Mouse (Mus musculus) limb, embryonic 13.5 days (tissue): ENCODE measurements around the gene Prepl. TPM values are rescaled to one million over a fixed set of nuclear protein-coding genes. Genes with fewer than 3 reads are reported as not detected.

ENCODE experiments used
- ATAC-seq: fragments of 200-750 bp; cut with Nextera tagmentation; 2 replicates; pipeline ENCODE4 v1.8.0; 2017; ENCODE audit warnings: low read depth, moderate number of reproducible peaks, moderate TSS enrichment; ENCODE audit not compliant: low FRiP score
- H3K27ac ChIP-seq: fragments of 300-500 bp; sonication (generic); 2 replicates; pipeline ENCODE4 v1.5.1; 2015; ENCODE audit warnings: inconsistent platforms, mild to moderate bottlenecking, moderate library complexity
- H3K27me3 ChIP-seq: fragments of 300-500 bp; sonication (generic); 2 replicates; pipeline ENCODE4 v1.6.1; 2015; ENCODE audit warnings: mild to moderate bottlenecking, inconsistent platforms
- H3K36me3 ChIP-seq: fragments of 300-500 bp; sonication (generic); 2 replicates; pipeline ENCODE4 v1.6.1; 2015; ENCODE audit warnings: inconsistent platforms, mild to moderate bottlenecking, moderate library complexity
- H3K4me1 ChIP-seq: fragments of 300-500 bp; sonication (generic); 2 replicates; pipeline ENCODE4 v1.6.1; 2015; ENCODE audit warnings: inconsistent platforms
- H3K4me2 ChIP-seq: fragments of 300-500 bp; sonication (generic); replicated peaks from 2 replicates; pipeline ENCODE4 v1.6.1; 2015; ENCODE audit warnings: inconsistent platforms, mild to moderate bottlenecking, moderate library complexity
- H3K4me3 ChIP-seq: fragments of 300-500 bp; sonication (generic); 2 replicates; pipeline ENCODE4 v1.5.1; 2015; ENCODE audit warnings: moderate library complexity, mild to moderate bottlenecking, inconsistent platforms
- H3K9ac ChIP-seq: fragments of 300-500 bp; sonication (generic); 2 replicates; pipeline ENCODE4 v1.6.1; 2015; ENCODE audit warnings: mild to moderate bottlenecking, inconsistent platforms
- H3K9me3 ChIP-seq: fragments of 300-500 bp; sonication (generic); 2 replicates; pipeline ENCODE4 v1.6.1; 2016; ENCODE audit warnings: inconsistent platforms
- WGBS: fragments of 180-500 bp; shearing (Covaris S2); methylation state at CpG from one replicate; pipeline ENCODE4 v1.1.7; 2015; 5-methylcytosine and 5-hydroxymethylcytosine counted together
- polyA plus RNA-seq: library from polyadenylated mRNA; unstranded; fragments of >200 nt; fragmentation: Nextera tagmentation; extraction: Ambion mirVana; gene quantifications from 2 replicates; pipeline ENCODE4 v1.2.1, GENCODE M21; 2015

Gene Prepl
- polyA plus RNA-seq, 1 experiment from 2014 or later: 29.6 TPM

- Histone ChIP-seq H3K27me3 (no peaks in the 10 kb centered on the region), H3K4me3 (no peak overlapping the region), H3K4me2 (no peak overlapping the region), H3K36me3 (no peaks in the 10 kb centered on the region), H3K4me1 (no peaks in the 10 kb centered on the region), H3K9me3 (no peaks in the 10 kb centered on the region), H3K27ac (no peak overlapping the region), H3K9ac (no peak overlapping the region)
- ATAC-seq: no peak
- 76% methylated on average over 3 of the region's 3 CpGs for WGBS
These were observed 57.0 kb downstream of the Prepl start for GRCm38 (mm10) chr17:85033087-85033486.

- no peak overlapping the region for H3K4me2 ChIP-seq
- H3K36me3 ChIP-seq: no peaks in the 10 kb centered on the region
- 77% methylated on average over 5 of the region's 5 CpGs for WGBS
- H3K4me1 ChIP-seq: no peaks in the 10 kb centered on the region
- ATAC-seq: no peak
- no peaks in the 10 kb centered on the region for H3K9me3 ChIP-seq
- no peak overlapping the region for H3K9ac ChIP-seq
- H3K27me3 ChIP-seq: no peaks in the 10 kb centered on the region
- H3K4me3 ChIP-seq: no peak overlapping the region
- no peak overlapping the region for H3K27ac ChIP-seq
These were observed 59.4 kb downstream of the Prepl start for GRCm38 (mm10) chr17:85030651-85031050.

GRCm38 (mm10) chr17:85028797-85029196 is 61.2 kb downstream of the Prepl start:
- H3K4me3 ChIP-seq: no peak overlapping the region
- no peaks in the 10 kb centered on the region for H3K4me1 ChIP-seq
- WGBS: 92% methylated on average over 10 of the region's 10 CpGs
- H3K4me2 ChIP-seq: no peak overlapping the region
- no peak overlapping the region for H3K9ac ChIP-seq
- no peak overlapping the region for H3K27ac ChIP-seq
- no peaks in the 10 kb centered on the region for H3K36me3 ChIP-seq
- ATAC-seq: no peak
- H3K27me3 ChIP-seq: no peaks in the 10 kb centered on the region
- H3K9me3 ChIP-seq: no peaks in the 10 kb centered on the region

- Histone ChIP-seq H3K4me1 (no peaks in the 10 kb centered on the region), H3K27me3 (no peaks in the 10 kb centered on the region), H3K9me3 (no peaks in the 10 kb centered on the region), H3K4me3 (no peak within 1 kb of the TSS), H3K27ac (no peak within 1 kb of the TSS), H3K36me3 (no peaks in the 10 kb centered on the region), H3K9ac (no peak within 1 kb of the TSS), H3K4me2 (no peak within 1 kb of the TSS)
- 90% methylated on average over 20 of the region's 20 CpGs for WGBS
- no peak for ATAC-seq
These were observed 61.8 kb downstream of the Prepl start, which contains the start of gene Slc3a1 for GRCm38 (mm10) chr17:85028093-85028739. TSS of gene Slc3a1 (plus strand) at chr17:85028376.

- WGBS: 85% methylated on average over 3 of the region's 3 CpGs
- Histone ChIP-seq H3K4me2 (no peak overlapping the region), H3K27me3 (no peaks in the 10 kb centered on the region), H3K36me3 (no peaks in the 10 kb centered on the region), H3K27ac (no peak overlapping the region), H3K4me1 (no peaks in the 10 kb centered on the region), H3K4me3 (no peak overlapping the region), H3K9ac (no peak overlapping the region), H3K9me3 (no peaks in the 10 kb centered on the region)
- ATAC-seq: no peak
These were observed 62.8 kb downstream of the Prepl start for GRCm38 (mm10) chr17:85027247-85027646.

GRCm38 (mm10) chr17:85026436-85026835 is 63.6 kb downstream of the Prepl start:
- Histone ChIP-seq H3K4me2 (no peak overlapping the region), H3K36me3 (no peaks in the 10 kb centered on the region), H3K27me3 (no peaks in the 10 kb centered on the region), H3K4me1 (no peaks in the 10 kb centered on the region), H3K9me3 (no peaks in the 10 kb centered on the region), H3K4me3 (no peak overlapping the region), H3K27ac (no peak overlapping the region), H3K9ac (no peak overlapping the region)
- no peak for ATAC-seq
- 90% methylated on average over 6 of the region's 6 CpGs for WGBS

GRCm38 (mm10) chr17:85025151-85025550 is 64.9 kb downstream of the Prepl start:
- Histone ChIP-seq H3K27me3 (no peaks in the 10 kb centered on the region), H3K9ac (no peak overlapping the region), H3K4me2 (no peak overlapping the region), H3K9me3 (no peaks in the 10 kb centered on the region), H3K27ac (no peak overlapping the region), H3K4me1 (no peaks in the 10 kb centered on the region), H3K36me3 (no peaks in the 10 kb centered on the region), H3K4me3 (no peak overlapping the region)
- no peak for ATAC-seq
- 94% methylated on average over 6 of the region's 6 CpGs for WGBS

- no peak for ATAC-seq
- Histone ChIP-seq H3K36me3 (no peaks in the 10 kb centered on the region), H3K27me3 (no peaks in the 10 kb centered on the region), H3K4me3 (no peak overlapping the region), H3K4me2 (no peak overlapping the region), H3K9me3 (no peaks in the 10 kb centered on the region), H3K4me1 (no peaks in the 10 kb centered on the region), H3K27ac (no peak overlapping the region), H3K9ac (no peak overlapping the region)
- 91% methylated on average over 8 of the region's 8 CpGs for WGBS
These were observed 65.8 kb downstream of the Prepl start for GRCm38 (mm10) chr17:85024237-85024636.

GRCm38 (mm10) chr17:85023247-85024167 is 66.5 kb downstream of the Prepl start:
- H3K4me2 ChIP-seq: no peak overlapping the region
- no peak overlapping the region for H3K9ac ChIP-seq
- no peak overlapping the region for H3K4me3 ChIP-seq
- H3K9me3 ChIP-seq: no peaks in the 10 kb centered on the region
- ATAC-seq: peak; percentile 57; the same call in 1 of the 2 replicates
- H3K27me3 ChIP-seq: no peaks in the 10 kb centered on the region
- no peaks in the 10 kb centered on the region for H3K36me3 ChIP-seq
- H3K4me1 ChIP-seq: no peaks in the 10 kb centered on the region
- no peak overlapping the region for H3K27ac ChIP-seq
- WGBS: 64% methylated on average over 22 of the region's 22 CpGs

- no peak for ATAC-seq
- no peaks in the 10 kb centered on the region for H3K36me3 ChIP-seq
- H3K9ac ChIP-seq: no peak overlapping the region
- no peak overlapping the region for H3K4me2 ChIP-seq
- H3K4me1 ChIP-seq: no peaks in the 10 kb centered on the region
- H3K27ac ChIP-seq: no peak overlapping the region
- H3K9me3 ChIP-seq: no peaks in the 10 kb centered on the region
- no peaks in the 10 kb centered on the region for H3K27me3 ChIP-seq
- no peak overlapping the region for H3K4me3 ChIP-seq
- 85% methylated on average over 3 of the region's 3 CpGs for WGBS
These were observed 69.7 kb downstream of the Prepl start for GRCm38 (mm10) chr17:85020343-85020742.

- no peak overlapping the region for H3K27ac ChIP-seq
- no peaks in the 10 kb centered on the region for H3K9me3 ChIP-seq
- no peak overlapping the region for H3K4me3 ChIP-seq
- H3K4me1 ChIP-seq: no peaks in the 10 kb centered on the region
- no peaks in the 10 kb centered on the region for H3K27me3 ChIP-seq
- no peaks in the 10 kb centered on the region for H3K36me3 ChIP-seq
- H3K4me2 ChIP-seq: no peak overlapping the region
- 81% methylated on average over 5 of the region's 5 CpGs for WGBS
- no peak for ATAC-seq
- H3K9ac ChIP-seq: no peak overlapping the region
These were observed 71.2 kb downstream of the Prepl start for GRCm38 (mm10) chr17:85018794-85019193.

- no peaks in the 10 kb centered on the region for H3K27me3 ChIP-seq
- no peaks in the 10 kb centered on the region for H3K9me3 ChIP-seq
- no peak overlapping the region for H3K9ac ChIP-seq
- no peak overlapping the region for H3K27ac ChIP-seq
- H3K4me2 ChIP-seq: no peak overlapping the region
- no peaks in the 10 kb centered on the region for H3K36me3 ChIP-seq
- no peak for ATAC-seq
- 87% methylated on average over 3 of the region's 3 CpGs for WGBS
- H3K4me1 ChIP-seq: no peaks in the 10 kb centered on the region
- H3K4me3 ChIP-seq: no peak overlapping the region
These were observed 71.7 kb downstream of the Prepl start for GRCm38 (mm10) chr17:85018344-85018743.
